Mouse (Mus musculus) forebrain, embryonic 11.5 days (tissue): Measurements from ENCODE around the gene Gm20388. TPM values are rescaled to one million over a fixed set of nuclear protein-coding genes. Genes with fewer than 3 reads are reported as not detected.

Source experiments
- ATAC-seq: fragments of 200-750 bp; cut with Nextera tagmentation; replicated peaks from 2 replicates; pipeline ENCODE4 v1.8.0; 2017; ENCODE audit warnings: moderate TSS enrichment; ENCODE audit not compliant: low FRiP score
- DNase-seq: peaks from one replicate; pipeline ENCODE4 v3.0.0-alpha.2; 2017; ENCODE audit warnings: low spot score
- H3K27ac ChIP-seq: fragments of 300-500 bp; sonication (generic); 2 replicates; pipeline ENCODE4 v1.5.1; 2014; ENCODE audit warnings: low read depth, low read length
- H3K27me3 ChIP-seq: fragments of 300-500 bp; sonication (generic); 2 replicates; pipeline ENCODE4 v1.6.1; 2014; ENCODE audit warnings: mild to moderate bottlenecking, low read length, mixed read lengths; ENCODE audit not compliant: control insufficient read depth, insufficient read depth
- H3K36me3 ChIP-seq: fragments of 300-500 bp; sonication (generic); 2 replicates; pipeline ENCODE4 v1.6.1; 2014; ENCODE audit warnings: mild to moderate bottlenecking, low read length, moderate library complexity, mixed read lengths; ENCODE audit not compliant: control insufficient read depth, insufficient read depth
- H3K4me1 ChIP-seq: fragments of 300-500 bp; sonication (generic); replicated peaks from 2 replicates; pipeline ENCODE4 v1.6.1; 2014; ENCODE audit warnings: low read length, mixed read lengths; ENCODE audit not compliant: control insufficient read depth, insufficient read depth
- H3K4me2 ChIP-seq: fragments of 300-500 bp; sonication (generic); 2 replicates; pipeline ENCODE4 v1.6.1; 2014; ENCODE audit warnings: low read depth, mild to moderate bottlenecking, low read length, moderate library complexity, mixed read lengths; ENCODE audit not compliant: severe bottlenecking
- H3K4me3 ChIP-seq: fragments of 300-500 bp; sonication (generic); 2 replicates; pipeline ENCODE4 v1.5.1; 2014; ENCODE audit warnings: low read depth, low read length
- H3K9ac ChIP-seq: fragments of 300-500 bp; sonication (generic); 2 replicates; pipeline ENCODE4 v1.6.1; 2014; ENCODE audit warnings: low read length
- H3K9me3 ChIP-seq: fragments of 300-500 bp; sonication (generic); 2 replicates; pipeline ENCODE4 v1.6.1; 2016; ENCODE audit warnings: low read length, mixed read lengths; ENCODE audit not compliant: control insufficient read depth
- WGBS: fragments of 180-500 bp; shearing (Covaris S2); extraction: QIAGEN DNeasy Blood & Tissue Kit; methylation state at CpG from one replicate; pipeline ENCODE4 v1.1.7; 2014; 5-methylcytosine and 5-hydroxymethylcytosine counted together
- polyA plus RNA-seq: library from polyadenylated mRNA; unstranded; fragments of >200 nt; fragmentation: Nextera tagmentation; extraction: Ambion mirVana; gene quantifications from 2 replicates; pipeline ENCODE4 v1.2.1, GENCODE M21; 2014

Gene Gm20388
- polyA plus RNA-seq, 1 experiment from 2014 or later = not detected

- Histone ChIP-seq H3K4me2 (no peak overlapping the region), H3K4me1 (no peaks in the 10 kb centered on the region), H3K36me3 (no peaks in the 10 kb centered on the region), H3K27me3 (no peaks in the 10 kb centered on the region), H3K27ac (no peak overlapping the region), H3K9ac (no peak overlapping the region), H3K9me3 (no peaks in the 10 kb centered on the region), H3K4me3 (no peak overlapping the region)
- DNase-seq (no peak), ATAC-seq (no peak)
- WGBS = 88% methylated on average over 16 of the region's 16 CpGs
Observed at GRCm38 (mm10) chr8:122511552-122511951, 2600.9 kb downstream of the Gm20388 start.

- Histone ChIP-seq H3K4me2 (no peak overlapping the region), H3K4me3 (no peak overlapping the region), H3K9me3 (no peaks in the 10 kb centered on the region), H3K4me1 (peaks cover 1% of the 10 kb centered on the region), H3K36me3 (no peaks in the 10 kb centered on the region), H3K27ac (no peak overlapping the region), H3K27me3 (no peaks in the 10 kb centered on the region), H3K9ac (no peak overlapping the region)
- DNase-seq = no peak
- ATAC-seq = no peak
- 88% methylated on average over 7 of the region's 7 CpGs for WGBS
Observed at GRCm38 (mm10) chr8:122512392-122512791, 2601.8 kb downstream of the Gm20388 start.

GRCm38 (mm10) chr8:122515699-122516098, 2605.1 kb downstream of the Gm20388 start:
- DNase-seq = no peak
- Histone ChIP-seq H3K4me2 (no peak overlapping the region), H3K9ac (no peak overlapping the region), H3K4me3 (no peak overlapping the region), H3K36me3 (no peaks in the 10 kb centered on the region), H3K27ac (no peak overlapping the region), H3K4me1 (peaks cover 9% of the 10 kb centered on the region), H3K27me3 (no peaks in the 10 kb centered on the region), H3K9me3 (no peaks in the 10 kb centered on the region)
- 94% methylated on average over 14 of the region's 14 CpGs for WGBS
- no peak for ATAC-seq

- ATAC-seq (no peak), DNase-seq (no peak)
- Histone ChIP-seq H3K27ac (peak overlapping the region; percentile 41; the same call in 1 of the 2 replicates), H3K4me1 (peaks cover 9% of the 10 kb centered on the region), H3K36me3 (no peaks in the 10 kb centered on the region), H3K4me3 (no peak overlapping the region), H3K9me3 (no peaks in the 10 kb centered on the region), H3K27me3 (no peaks in the 10 kb centered on the region), H3K9ac (peak overlapping the region; percentile 33), H3K4me2 (0 out of 2 replicates have a peak overlapping the region, but pooled peaks have one; percentile 15)
- 26% methylated on average over 6 of the region's 6 CpGs for WGBS
Observed at GRCm38 (mm10) chr8:122517541-122518190, 2607.0 kb downstream of the Gm20388 start.

- H3K9ac ChIP-seq = no peak overlapping the region
- H3K9me3 ChIP-seq = no peaks in the 10 kb centered on the region
- no peak overlapping the region for H3K27ac ChIP-seq
- DNase-seq = no peak
- H3K36me3 ChIP-seq = no peaks in the 10 kb centered on the region
- no peaks in the 10 kb centered on the region for H3K27me3 ChIP-seq
- H3K4me3 ChIP-seq = no peak overlapping the region
- 83% methylated on average over 11 of the region's 11 CpGs for WGBS
- H3K4me2 ChIP-seq = no peak overlapping the region
- peaks cover 25% of the 10 kb centered on the region for H3K4me1 ChIP-seq
- ATAC-seq = no peak
Observed at GRCm38 (mm10) chr8:122520611-122521010, 2610.0 kb downstream of the Gm20388 start.

- H3K27ac ChIP-seq = peak overlapping the region; percentile 28
- no peaks in the 10 kb centered on the region for H3K27me3 ChIP-seq
- H3K4me2 ChIP-seq = peak overlapping the region; percentile 15; the same call in 1 of the 2 replicates
- H3K4me1 ChIP-seq = peaks cover 17% of the 10 kb centered on the region
- H3K9me3 ChIP-seq = no peaks in the 10 kb centered on the region
- H3K36me3 ChIP-seq = no peaks in the 10 kb centered on the region
- H3K4me3 ChIP-seq = no peak overlapping the region
- ATAC-seq (no peak), DNase-seq (no peak)
- 64% methylated on average over 14 of the region's 14 CpGs for WGBS
- peak overlapping the region; percentile 12; the same call in 1 of the 2 replicates for H3K9ac ChIP-seq
Observed at GRCm38 (mm10) chr8:122522796-122523651, 2612.4 kb downstream of the Gm20388 start.

GRCm38 (mm10) chr8:122523652-122524360, 2613.2 kb downstream of the Gm20388 start:
- Histone ChIP-seq H3K9me3 (no peaks in the 10 kb centered on the region), H3K4me3 (no peak overlapping the region), H3K9ac (peak overlapping the region; percentile 12; the same call in 1 of the 2 replicates), H3K36me3 (no peaks in the 10 kb centered on the region), H3K27ac (peak overlapping the region; percentile 28; the same call in 1 of the 2 replicates), H3K27me3 (no peaks in the 10 kb centered on the region), H3K4me2 (peak overlapping the region; percentile 36), H3K4me1 (peaks cover 16% of the 10 kb centered on the region)
- WGBS = 22% methylated on average over 23 of the region's 23 CpGs
- peak; percentile 78 for DNase-seq
- ATAC-seq = 0 out of 2 replicates have a peak, but pooled peaks have one; percentile 42

GRCm38 (mm10) chr8:122524506-122524905, 2613.9 kb downstream of the Gm20388 start:
- H3K9ac ChIP-seq = no peak overlapping the region
- H3K27me3 ChIP-seq = no peaks in the 10 kb centered on the region
- 75% methylated on average over 6 of the region's 6 CpGs for WGBS
- H3K4me2 ChIP-seq = 0 out of 2 replicates have a peak overlapping the region, but pooled peaks have one; percentile 36
- peaks cover 16% of the 10 kb centered on the region for H3K4me1 ChIP-seq
- no peak overlapping the region for H3K4me3 ChIP-seq
- no peak for DNase-seq
- no peaks in the 10 kb centered on the region for H3K9me3 ChIP-seq
- no peaks in the 10 kb centered on the region for H3K36me3 ChIP-seq
- no peak for ATAC-seq
- H3K27ac ChIP-seq = no peak overlapping the region
